Mouse (Mus musculus) urinary bladder, postnatal 10 days (tissue): Measurements from ENCODE around the gene Nav1.
A peak's percentile ranks its signal among the peaks of the same experiment; 100 is the strongest.

Source experiments
- DNase-seq: peaks from one replicate; pipeline ENCODE4 v3.0.0; 2022; ENCODE audit warnings: low spot score

Nav1 gene

GRCm38 (mm10) chr1:135435823-135436222 lies 171.3 kb downstream of the Nav1 start:
- no peak for DNase-seq

- DNase-seq = no peak
Observed at GRCm38 (mm10) chr1:135430669-135431017, 176.5 kb downstream of the Nav1 start.

- peak; percentile 70 for DNase-seq
Observed at GRCm38 (mm10) chr1:135429901-135430668, 177.0 kb downstream of the Nav1 start, which contains the start of gene Ipo9. TSS of gene Ipo9 (minus strand) at chr1:135430499.

- DNase-seq = no peak
Observed at GRCm38 (mm10) chr1:135427390-135427789, 179.7 kb downstream of the Nav1 start.

- DNase-seq = no peak
Observed at GRCm38 (mm10) chr1:135426645-135427044, 180.4 kb downstream of the Nav1 start.

- DNase-seq = no peak
Observed at GRCm38 (mm10) chr1:135422772-135423171, 184.3 kb downstream of the Nav1 start.

- no peak for DNase-seq
Observed at GRCm38 (mm10) chr1:135413996-135414395, 193.1 kb downstream of the Nav1 start.

- no peak for DNase-seq
Observed at GRCm38 (mm10) chr1:135412130-135412529, 195.0 kb downstream of the Nav1 start.

- DNase-seq = no peak
Observed at GRCm38 (mm10) chr1:135410967-135411366, 196.1 kb downstream of the Nav1 start.

GRCm38 (mm10) chr1:135408973-135409372 lies 198.1 kb downstream of the Nav1 start:
- no peak for DNase-seq

GRCm38 (mm10) chr1:135405356-135405755 lies 201.7 kb downstream of the Nav1 start:
- DNase-seq = no peak

GRCm38 (mm10) chr1:135401452-135402110 lies 205.5 kb downstream of the Nav1 start:
- DNase-seq = no peak

GRCm38 (mm10) chr1:135399466-135399865 lies 207.6 kb downstream of the Nav1 start:
- no peak for DNase-seq

- DNase-seq = no peak
Observed at GRCm38 (mm10) chr1:135385161-135385560, 221.9 kb downstream of the Nav1 start.
